Mouse (Mus musculus): ENCODE measurements around the gene Specc1l. TPM values are rescaled to one million over a fixed set of nuclear protein-coding genes. Genes with fewer than 3 reads are reported as not detected.
"Not testable (repeated sequence)": the region's sequence is repeated elsewhere in the genome, so short reads cannot be mapped to it uniquely, and the experiment has no call there.

Specc1l gene
- total and polyA plus RNA-seq, 2 experiments from 2014 or later = 23.6 to 37.5 TPM

GRCm38 (mm10) chr10:75352541-75352940 is 140.7 kb downstream of the Specc1l start:
- Histone ChIP-seq H3K27ac (ENCODE audit: low read depth, low read length) (no peak overlapping the region), H3K36me3 (ENCODE audit: insufficient read depth, low read length) (no peaks in the 10 kb centered on the region), H3K9me3 (ENCODE audit: low read length) (no peaks in the 10 kb centered on the region), H3K27me3 (ENCODE audit: insufficient read depth, low read length) (no peaks in the 10 kb centered on the region), H3K4me1 (ENCODE audit: insufficient read depth, low read length) (no peaks in the 10 kb centered on the region), H3K4me3 (ENCODE audit: low read depth, low read length) (no peak overlapping the region), H3K4me2 (ENCODE audit: low read depth, low read length, poor library complexity, severe bottlenecking) (no peak overlapping the region), H3K9ac (replicated peaks; ENCODE audit: low read length, poor library complexity, severe bottlenecking) (no peak overlapping the region)
- DNase-seq (ENCODE audit: low spot score) = no peak
- no peak for TF ChIP-seq CTCF (IDR thresholded peaks at IDR 0.05)
- no peak for ATAC-seq (ENCODE audit: low FRiP score)
- 95% methylated on average over 12 of the region's 12 CpGs for whole genome bisulfite sequencing

- not testable (repeated sequence) for H3K4me3 ChIP-seq (ENCODE audit: low read depth, low read length); H3K9me3 ChIP-seq (ENCODE audit: low read length); H3K9ac ChIP-seq (replicated peaks; ENCODE audit: low read length, poor library complexity, severe bottlenecking); H3K4me2 ChIP-seq (ENCODE audit: low read depth, low read length, poor library complexity, severe bottlenecking); H3K4me1 ChIP-seq (ENCODE audit: insufficient read depth, low read length); ATAC-seq (ENCODE audit: low FRiP score); H3K36me3 ChIP-seq (ENCODE audit: insufficient read depth, low read length); H3K27ac ChIP-seq (ENCODE audit: low read depth, low read length); DNase-seq (ENCODE audit: low spot score); H3K27me3 ChIP-seq (ENCODE audit: insufficient read depth, low read length)
- WGBS = 56% methylated on average over 8 of the region's 9 CpGs
These were observed 142.0 kb downstream of the Specc1l start for GRCm38 (mm10) chr10:75353838-75354241.

- H3K4me2 ChIP-seq (ENCODE audit: low read depth, low read length, poor library complexity, severe bottlenecking) = no peak overlapping the region
- H3K36me3 ChIP-seq (ENCODE audit: insufficient read depth, low read length) = no peaks in the 10 kb centered on the region
- WGBS = 76% methylated on average over 4 of the region's 4 CpGs
- ATAC-seq (ENCODE audit: low FRiP score) (no peak), DNase-seq (ENCODE audit: low spot score) (no peak)
- H3K4me1 ChIP-seq (ENCODE audit: insufficient read depth, low read length) = no peaks in the 10 kb centered on the region
- no peak overlapping the region for H3K4me3 ChIP-seq (ENCODE audit: low read depth, low read length)
- no peak overlapping the region for H3K27ac ChIP-seq (ENCODE audit: low read depth, low read length)
- H3K27me3 ChIP-seq (ENCODE audit: insufficient read depth, low read length) = no peaks in the 10 kb centered on the region
- no peak for TF ChIP-seq CTCF (IDR thresholded peaks at IDR 0.05)
- H3K9ac ChIP-seq (replicated peaks; ENCODE audit: low read length, poor library complexity, severe bottlenecking) = no peak overlapping the region
- no peaks in the 10 kb centered on the region for H3K9me3 ChIP-seq (ENCODE audit: low read length)
These were observed 143.5 kb downstream of the Specc1l start for GRCm38 (mm10) chr10:75355341-75355740.

Other genes starting within 250 kb of the Specc1l start
- gene Gnaz, start 244.9 kb upstream of the Specc1l start, total RNA-seq (2014; rRNA removed) = 217 and 219 TPM in 2 replicates
- 132 and 133 TPM in 2 replicates for gene Gnaz, start 244.9 kb upstream of the Specc1l start, polyA plus RNA-seq (2015; fragmentation: Nextera tagmentation; extraction: Ambion mirVana)
- gene Rsph14, start 179.5 kb upstream of the Specc1l start, total RNA-seq (2014; rRNA removed) = 0.27 and 1.5 TPM in 2 replicates
- 0.43 and 1.2 TPM in 2 replicates for gene Rsph14, start 179.5 kb upstream of the Specc1l start, polyA plus RNA-seq (2015; fragmentation: Nextera tagmentation; extraction: Ambion mirVana)
- 15.5 and 18.1 TPM in 2 replicates for gene Rab36, start 175.0 kb upstream of the Specc1l start, total RNA-seq (2014; rRNA removed)
- gene Rab36, start 175.0 kb upstream of the Specc1l start, polyA plus RNA-seq (2015; fragmentation: Nextera tagmentation; extraction: Ambion mirVana) = 28.4 and 30.9 TPM in 2 replicates
- gene Bcr, start 151.5 kb upstream of the Specc1l start, total RNA-seq (2014; rRNA removed) = 59.8 and 63.5 TPM in 2 replicates
- gene Bcr, start 151.5 kb upstream of the Specc1l start, polyA plus RNA-seq (2015; fragmentation: Nextera tagmentation; extraction: Ambion mirVana) = 9.4 and 11.0 TPM in 2 replicates
- 4.3 and 11.7 TPM in 2 replicates for gene Adora2a, start 104.8 kb downstream of the Specc1l start, total RNA-seq (2014; rRNA removed)
- gene Adora2a, start 104.8 kb downstream of the Specc1l start, polyA plus RNA-seq (2015; fragmentation: Nextera tagmentation; extraction: Ambion mirVana) = 1.7 and 1.9 TPM in 2 replicates
- 0.52 TPM in 1 of 2 replicates, not detected in the other for gene Upb1, start 189.0 kb downstream of the Specc1l start, total RNA-seq (2014; rRNA removed)
- 0.44 and 0.72 TPM in 2 replicates for gene Upb1, start 189.0 kb downstream of the Specc1l start, polyA plus RNA-seq (2015; fragmentation: Nextera tagmentation; extraction: Ambion mirVana)